Mouse (Mus musculus): ENCODE measurements at regions not wholly inside any gene's neighbourhood (a gene's known extent, or its start where the extent isn't known, plus 50 kb on each side); places are given as distances from the start of the nearest gene placed in this dataset.

GRCm38 (mm10) chr10:96438398-96439103 lies 178.3 kb upstream of the Btg1 start:
- DNase-seq = no peak

DNA sequence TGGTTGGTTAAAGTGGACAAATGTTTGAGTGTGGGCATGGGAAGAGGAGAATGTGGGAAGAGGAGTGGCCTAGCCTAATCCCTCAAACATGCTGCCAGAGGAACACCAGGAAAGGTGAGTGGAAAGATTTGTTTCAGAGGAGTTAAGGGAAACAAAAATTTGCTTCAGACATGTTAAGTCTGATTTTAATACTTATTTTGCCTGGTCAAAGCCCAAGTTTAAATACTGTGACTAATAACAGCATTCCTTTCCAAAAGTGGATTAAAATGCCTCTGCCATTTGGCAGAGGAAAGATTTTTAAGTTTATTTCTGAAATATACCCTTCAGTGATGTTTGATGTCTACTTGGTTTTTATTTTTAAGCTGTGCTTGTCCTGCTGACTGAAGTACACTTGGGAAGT lies 174.6 kb upstream of the Btg1 start:
- DNase-seq = no peak

DNA sequence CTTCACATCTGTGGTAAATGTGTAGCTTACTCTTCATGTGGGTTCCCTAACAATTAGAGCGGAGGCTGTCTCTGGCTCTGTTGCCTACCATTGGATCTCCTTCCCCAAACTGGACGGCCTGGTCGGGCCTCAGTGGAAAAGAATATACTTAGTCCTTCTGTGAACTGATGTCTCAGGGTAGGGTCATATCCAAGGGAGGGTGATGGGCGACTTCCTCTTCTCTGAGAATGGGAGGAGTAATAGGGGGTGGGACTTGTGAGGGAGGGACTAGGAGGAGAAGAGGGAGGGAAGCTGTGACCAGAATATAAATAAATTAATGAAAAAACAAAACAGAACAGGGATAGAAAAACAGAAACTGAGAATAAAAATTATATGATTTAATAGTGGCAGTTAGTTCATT lies 166.5 kb upstream of the Btg1 start:
- no peak for DNase-seq

GRCm38 (mm10) chr10:96454857-96455256 lies 161.9 kb upstream of the Btg1 start:
- no peak for DNase-seq

DNA sequence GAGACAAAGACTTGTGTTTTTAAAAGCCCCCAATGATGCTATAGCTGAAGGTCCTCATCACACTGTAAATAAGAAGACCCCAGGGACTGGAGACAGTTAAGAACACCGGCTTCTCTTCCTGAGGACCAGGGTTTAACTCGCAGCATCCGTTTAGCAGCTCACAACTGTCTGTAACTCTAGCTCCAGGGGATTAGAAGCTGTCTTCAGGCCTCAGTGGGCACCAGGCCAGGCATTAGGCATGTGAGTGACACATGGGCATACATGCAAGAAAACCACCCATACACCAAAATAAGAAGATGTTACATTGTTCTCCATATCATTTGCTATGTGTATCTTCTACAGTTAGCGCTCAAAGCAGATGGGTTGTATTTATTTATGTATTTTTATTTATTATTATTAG lies 158.3 kb upstream of the Btg1 start:
- DNase-seq = no peak

DNA sequence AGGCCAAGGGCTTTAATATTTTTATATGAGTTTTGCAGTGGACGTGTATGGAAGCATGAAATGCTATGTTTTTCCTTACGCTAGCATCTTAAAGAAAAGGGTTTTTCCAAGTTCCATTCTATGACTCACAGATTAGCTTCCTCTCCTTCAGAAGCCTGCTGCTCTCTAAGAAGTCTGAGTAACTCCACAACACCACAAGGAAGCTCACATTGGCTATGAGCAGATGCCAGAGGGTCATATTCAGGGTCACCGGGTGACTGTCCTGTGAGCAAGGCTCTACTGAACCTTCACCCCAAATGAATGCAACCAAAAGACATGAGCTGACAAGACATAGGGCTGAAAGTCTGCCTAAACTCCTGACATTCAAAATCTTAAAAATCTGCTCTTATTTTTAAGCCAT lies 157.6 kb upstream of the Btg1 start:
- DNase-seq = peak; percentile 19

DNA sequence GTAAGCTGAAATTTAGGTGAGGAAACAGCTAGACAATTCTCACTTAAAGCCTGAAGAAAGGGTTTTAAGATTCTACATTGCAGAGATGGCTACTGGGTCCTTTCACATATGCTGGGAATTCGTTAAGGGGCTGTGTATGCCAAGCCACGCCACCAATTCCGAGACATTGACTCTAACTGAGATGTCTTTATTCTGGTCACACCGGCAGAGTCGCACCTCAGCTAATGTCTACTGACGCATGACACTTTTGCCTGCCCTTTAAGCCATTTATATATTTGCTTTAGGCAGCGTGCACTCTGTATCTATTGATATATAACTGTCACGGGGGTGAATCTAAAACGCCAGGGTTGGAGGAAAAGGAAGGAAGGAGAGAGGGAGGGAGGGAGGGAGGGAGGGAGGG lies 156.7 kb upstream of the Btg1 start:
- DNase-seq = no peak

- peak; percentile 18 for DNase-seq
Observed at GRCm38 (mm10) chr10:96460617-96461338, 156.0 kb upstream of the Btg1 start.

DNA sequence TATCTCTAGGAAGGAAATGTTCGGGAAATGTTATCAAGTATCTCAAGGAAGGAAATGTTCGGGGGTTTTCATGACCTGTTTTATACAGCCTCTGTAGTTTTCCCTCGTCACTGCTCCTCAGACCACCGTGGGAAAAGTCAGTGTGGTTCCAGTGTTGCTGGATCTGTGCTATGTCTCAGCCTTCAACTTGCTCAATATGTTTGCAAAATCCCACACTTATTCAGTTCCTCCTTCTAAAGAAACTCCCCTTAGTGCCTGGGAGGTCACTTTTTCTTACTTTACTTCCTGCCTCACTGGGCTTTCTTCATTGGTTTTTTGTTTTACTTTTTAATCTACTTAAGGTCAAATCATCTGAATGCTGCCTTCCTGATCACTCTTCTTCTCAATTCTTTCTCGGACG lies 150.8 kb upstream of the Btg1 start:
- no peak for DNase-seq

- no peak for DNase-seq
Observed at GRCm38 (mm10) chr10:96466845-96467244, 150.0 kb upstream of the Btg1 start.

- DNase-seq = no peak
Observed at GRCm38 (mm10) chr10:96467661-96468060, 149.1 kb upstream of the Btg1 start.

- DNase-seq = no peak
Observed at GRCm38 (mm10) chr10:96471523-96471922, 145.3 kb upstream of the Btg1 start.

GRCm38 (mm10) chr10:96479350-96479749 lies 137.5 kb upstream of the Btg1 start:
- no peak for DNase-seq

- DNase-seq = no peak
Observed at GRCm38 (mm10) chr10:96479786-96480185, 137.0 kb upstream of the Btg1 start.

GRCm38 (mm10) chr10:96480453-96481324 lies 136.1 kb upstream of the Btg1 start:
- DNase-seq = no peak

- DNase-seq = no peak
Observed at GRCm38 (mm10) chr10:96481325-96481638, 135.5 kb upstream of the Btg1 start.

DNA sequence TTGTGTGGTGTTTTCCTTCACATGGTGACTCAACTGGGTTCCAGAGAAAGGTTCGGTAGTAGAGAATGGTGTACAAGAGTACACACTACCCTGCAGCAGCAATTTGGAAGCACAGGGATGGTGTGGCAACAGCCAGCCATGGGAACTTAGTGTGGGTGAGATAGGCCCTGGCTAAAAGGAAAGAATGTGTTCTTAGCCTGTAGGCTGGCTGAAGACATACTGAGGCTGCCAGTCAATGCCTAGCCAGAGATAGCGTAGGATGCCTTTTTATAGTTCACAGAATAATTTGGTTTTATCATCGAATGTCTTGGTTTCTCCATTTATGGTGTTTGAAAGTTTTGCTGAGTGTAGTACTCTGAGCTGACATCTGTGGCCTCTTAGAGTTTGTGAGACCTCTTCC lies 130.1 kb upstream of the Btg1 start:
- DNase-seq = no peak

- no peak for DNase-seq
Observed at GRCm38 (mm10) chr10:96493706-96494105, 123.1 kb upstream of the Btg1 start.

- no peak for DNase-seq
Observed at GRCm38 (mm10) chr10:96496700-96497099, 120.1 kb upstream of the Btg1 start.

GRCm38 (mm10) chr10:96497482-96497881 lies 119.3 kb upstream of the Btg1 start:
- no peak for DNase-seq

DNA sequence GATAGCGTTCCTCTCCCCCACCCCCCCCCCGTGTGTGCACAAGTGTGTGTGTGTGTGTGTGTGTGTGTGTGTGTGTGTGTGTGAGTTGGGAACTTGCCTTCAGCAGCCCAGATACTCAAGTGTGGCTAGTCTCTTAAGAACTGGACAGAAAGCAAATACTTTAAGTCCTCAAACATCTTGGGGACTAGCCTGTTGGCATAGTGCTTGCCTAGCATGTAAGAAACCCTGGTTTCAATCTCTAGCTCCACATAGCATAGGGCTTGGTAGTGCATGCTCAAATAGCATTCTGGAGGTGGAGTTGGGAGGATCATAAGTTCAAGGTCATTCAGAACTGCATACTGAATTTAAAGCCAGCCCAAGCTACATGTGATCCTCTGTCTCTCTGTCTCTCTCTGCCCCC lies 117.5 kb upstream of the Btg1 start:
- DNase-seq = no peak

- DNase-seq = no peak
Observed at GRCm38 (mm10) chr10:96502090-96502728, 114.6 kb upstream of the Btg1 start.

- no peak for DNase-seq
Observed at GRCm38 (mm10) chr10:96502736-96503135, 114.1 kb upstream of the Btg1 start.

Measured in kidney, postnatal 10 days (tissue).